Mouse (Mus musculus): ENCODE results near the gene Scn5a. TPM values are rescaled to one million over a fixed set of nuclear protein-coding genes. Genes with fewer than 3 reads are reported as not detected.

The Scn5a gene
- total RNA-seq (2021): 1 to 10 TPM; 1.4 to 1.5 TPM
- long read RNA-seq, partial matches to known transcripts: 1 of 1 reads
- long read RNA-seq, other reads (novel, unspliced or antisense): 0 of 1 reads

DNA sequence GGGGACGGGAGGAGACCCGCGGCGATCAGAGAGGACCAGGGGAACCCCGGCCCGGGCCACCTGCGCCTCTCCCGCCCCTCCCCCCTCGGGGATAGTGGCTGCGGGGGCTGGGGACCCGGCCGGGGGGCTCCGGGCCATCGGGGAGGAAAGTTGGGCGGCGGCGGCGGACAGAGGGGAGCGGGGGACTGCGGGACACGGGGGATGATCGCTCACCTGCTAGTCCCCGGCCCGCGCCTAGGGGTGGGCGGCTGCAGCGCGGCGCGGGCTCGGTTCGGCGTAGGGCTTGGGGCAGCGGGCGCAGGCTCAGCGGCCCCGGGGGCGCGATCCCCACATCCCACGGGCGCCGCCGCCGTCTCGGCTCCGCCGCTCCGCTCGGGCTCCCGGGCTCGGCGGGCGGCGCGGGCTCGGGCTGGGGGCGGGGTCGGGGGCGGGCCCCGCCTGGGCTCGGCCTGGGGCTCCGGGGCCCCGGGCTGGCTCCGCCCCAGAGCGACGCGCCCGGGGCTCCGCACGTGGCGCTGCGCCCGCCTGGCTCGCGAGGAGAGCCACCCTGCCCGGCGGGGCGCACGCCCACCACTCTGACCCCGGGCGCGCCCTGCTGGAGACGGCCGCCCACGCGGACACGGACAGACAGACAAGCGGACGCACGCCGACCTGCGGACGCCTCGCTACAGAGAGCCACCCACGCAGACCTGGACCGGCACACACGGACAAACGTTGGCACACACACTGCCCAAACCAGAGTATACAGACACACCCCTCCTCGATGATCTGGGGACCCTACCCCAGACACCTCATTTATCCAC, at the start of gene Scn5a:
TSS of gene Scn5a (minus strand) at position 381 of the 803 bp plus-strand sequence.
- DNase-seq (ENCODE audit: low spot score in 2 of 2): no peak

- no peak for DNase-seq (ENCODE audit: low spot score in 2 of 2)
Measured at GRCm38 (mm10) chr9:119627227-119627626, 48.4 kb upstream of the Scn5a start.

DNA sequence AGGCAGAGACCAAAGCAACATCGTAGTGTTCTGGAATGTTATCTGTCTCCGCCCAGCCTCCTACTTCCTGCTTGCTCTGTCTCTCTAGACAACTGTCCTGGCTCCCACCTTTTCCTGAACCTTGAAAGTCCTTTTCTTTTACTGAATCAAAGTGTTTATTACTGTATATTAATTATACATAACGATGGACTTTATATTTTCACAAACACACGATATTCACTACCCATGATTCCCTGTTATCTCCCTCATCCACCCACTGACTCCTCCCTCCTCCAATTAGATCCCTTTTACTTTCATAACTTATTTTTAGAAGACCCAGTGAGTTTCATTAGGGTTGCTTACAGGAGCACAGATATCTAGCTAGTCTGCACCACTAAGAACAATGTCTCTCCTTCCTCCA, 45.3 kb upstream of the Scn5a start:
- DNase-seq (ENCODE audit: low spot score in 2 of 2): no peak

- no peak for DNase-seq (ENCODE audit: low spot score in 2 of 2)
Measured at GRCm38 (mm10) chr9:119614798-119615197, 36.0 kb upstream of the Scn5a start.

- DNase-seq (ENCODE audit: low spot score in 2 of 2): no peak
Measured at GRCm38 (mm10) chr9:119610563-119611166, 31.8 kb upstream of the Scn5a start.

GRCm38 (mm10) chr9:119606906-119607305, 28.1 kb upstream of the Scn5a start:
- no peak for DNase-seq (ENCODE audit: low spot score in 2 of 2)

DNA sequence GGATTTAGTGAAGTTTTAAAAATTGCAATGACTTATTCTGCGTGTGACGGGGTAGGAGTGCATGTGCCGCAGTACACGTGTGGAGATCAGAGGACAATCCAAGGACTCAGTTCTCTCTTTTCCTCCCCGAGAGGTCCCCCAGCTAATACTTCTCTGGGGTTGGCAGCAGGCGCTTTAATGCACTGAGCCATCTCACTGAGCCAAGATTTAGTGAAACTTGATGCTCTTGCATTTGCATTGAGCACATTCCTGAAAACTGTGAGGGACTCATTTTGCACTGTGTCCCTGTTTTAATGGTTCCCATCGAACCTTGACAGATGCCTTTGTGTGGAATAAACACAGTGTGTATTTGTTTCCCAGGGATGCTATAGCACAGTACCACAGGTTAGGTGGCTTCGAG, 25.8 kb upstream of the Scn5a start:
- no peak for DNase-seq (ENCODE audit: low spot score in 2 of 2)

GRCm38 (mm10) chr9:119598501-119598900, 19.7 kb upstream of the Scn5a start:
- no peak for DNase-seq (ENCODE audit: low spot score in 2 of 2)

- peak in 1 of 2 experiments; percentile 44 for DNase-seq (ENCODE audit: low spot score in 2 of 2)
Measured at GRCm38 (mm10) chr9:119597332-119597731, 18.5 kb upstream of the Scn5a start.

- no peak for DNase-seq (ENCODE audit: low spot score in 2 of 2)
Measured at GRCm38 (mm10) chr9:119589592-119589991, 10.8 kb upstream of the Scn5a start.

- no peak for DNase-seq (ENCODE audit: low spot score in 2 of 2)
Measured at GRCm38 (mm10) chr9:119588763-119589449, 10.1 kb upstream of the Scn5a start.

DNA sequence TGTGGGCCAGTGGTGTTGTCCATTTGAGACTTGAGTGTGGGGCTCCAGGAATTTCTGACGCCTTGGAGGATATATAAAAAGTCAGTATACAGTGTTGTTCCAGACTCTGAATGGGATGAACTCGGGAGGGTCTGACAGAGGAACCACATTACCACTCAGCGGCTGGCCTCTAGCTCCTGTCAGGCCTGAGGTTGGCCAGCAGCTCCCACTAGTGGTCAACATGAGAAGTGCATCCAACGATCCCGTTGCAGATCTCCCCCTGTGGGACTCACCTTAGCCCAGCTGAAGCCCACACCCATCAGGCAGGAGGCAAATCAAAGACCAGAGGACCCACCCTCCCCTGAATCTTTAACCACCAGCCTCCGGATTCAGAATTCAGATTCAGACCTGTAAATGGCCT, 1.9 kb upstream of the Scn5a start:
- DNase-seq (ENCODE audit: low spot score in 2 of 2): peak; percentile 84 to 86

- no peak for DNase-seq (ENCODE audit: low spot score in 2 of 2)
Measured at GRCm38 (mm10) chr9:119580187-119580586, 1.4 kb upstream of the Scn5a start.

DNA sequence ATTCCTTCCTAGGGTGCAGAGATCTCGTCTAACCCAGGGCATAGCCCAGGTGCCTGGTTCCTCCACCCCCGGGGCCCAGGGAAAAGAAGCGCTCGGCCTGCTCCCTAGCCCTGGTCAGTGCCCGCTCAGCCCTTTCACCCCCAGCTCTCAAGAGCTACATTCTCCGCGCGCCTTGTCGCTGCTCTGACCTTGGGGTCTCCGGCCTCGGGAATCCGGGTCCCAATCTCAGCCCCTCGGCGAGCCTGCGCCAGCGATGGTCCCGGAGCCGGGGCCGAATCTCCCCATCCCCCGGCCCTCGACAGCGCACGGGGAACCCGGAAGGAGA, 543 bp downstream of the Scn5a start:
- no peak for DNase-seq (ENCODE audit: low spot score in 2 of 2)

DNA sequence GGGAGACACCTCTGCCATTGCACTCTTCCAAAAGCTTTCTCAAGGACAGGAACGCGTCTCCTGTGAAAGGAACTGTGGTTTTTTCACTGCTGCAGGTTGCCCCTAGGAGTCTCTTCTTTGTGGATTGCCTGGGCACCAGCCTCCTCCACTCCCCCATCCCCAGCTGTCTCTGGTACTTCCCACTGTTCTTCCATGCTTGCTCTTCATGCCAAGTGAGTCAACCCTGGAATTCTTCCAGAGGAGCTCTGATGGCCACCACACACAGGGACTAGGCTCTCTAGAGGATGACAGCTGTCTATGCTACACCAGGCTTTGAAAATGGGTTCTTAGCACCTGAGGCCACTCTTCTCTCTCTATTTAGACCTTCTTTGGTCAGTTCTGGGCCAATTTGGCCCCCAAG, 1.8 kb downstream of the Scn5a start:
- no peak for DNase-seq (ENCODE audit: low spot score in 2 of 2)

GRCm38 (mm10) chr9:119575732-119576131, 3.1 kb downstream of the Scn5a start:
- DNase-seq (ENCODE audit: low spot score in 2 of 2): no peak

GRCm38 (mm10) chr9:119574366-119574765, 4.5 kb downstream of the Scn5a start:
- no peak for DNase-seq (ENCODE audit: low spot score in 2 of 2)

DNA sequence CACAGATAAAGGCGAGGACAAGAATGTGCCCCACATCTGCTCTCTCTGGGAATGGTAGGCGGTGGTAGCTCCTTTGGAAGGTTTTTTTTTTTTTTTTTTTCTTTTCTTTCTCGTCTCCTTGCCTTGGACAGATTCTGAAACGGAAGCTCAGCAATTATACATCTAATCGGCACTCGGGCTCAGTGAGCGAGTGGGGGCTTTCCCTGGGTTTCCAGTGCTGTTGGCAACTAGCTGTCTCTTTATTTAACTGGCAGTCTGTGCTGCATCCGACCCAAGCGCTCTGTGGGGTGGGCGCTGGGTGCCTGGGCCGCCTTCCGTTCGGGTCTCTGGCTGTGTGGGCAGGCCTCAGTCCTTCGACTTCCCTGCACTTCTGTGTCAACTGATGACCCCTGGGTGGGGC, 5.8 kb downstream of the Scn5a start:
- DNase-seq (ENCODE audit: low spot score in 2 of 2): no peak

GRCm38 (mm10) chr9:119571411-119571888, 7.4 kb downstream of the Scn5a start:
- no peak for DNase-seq (ENCODE audit: low spot score in 2 of 2)

- no peak for DNase-seq (ENCODE audit: low spot score in 2 of 2)
Measured at GRCm38 (mm10) chr9:119570652-119571051, 8.2 kb downstream of the Scn5a start.

GRCm38 (mm10) chr9:119568732-119569131, 10.1 kb downstream of the Scn5a start:
- no peak for DNase-seq (ENCODE audit: low spot score in 2 of 2)

DNA sequence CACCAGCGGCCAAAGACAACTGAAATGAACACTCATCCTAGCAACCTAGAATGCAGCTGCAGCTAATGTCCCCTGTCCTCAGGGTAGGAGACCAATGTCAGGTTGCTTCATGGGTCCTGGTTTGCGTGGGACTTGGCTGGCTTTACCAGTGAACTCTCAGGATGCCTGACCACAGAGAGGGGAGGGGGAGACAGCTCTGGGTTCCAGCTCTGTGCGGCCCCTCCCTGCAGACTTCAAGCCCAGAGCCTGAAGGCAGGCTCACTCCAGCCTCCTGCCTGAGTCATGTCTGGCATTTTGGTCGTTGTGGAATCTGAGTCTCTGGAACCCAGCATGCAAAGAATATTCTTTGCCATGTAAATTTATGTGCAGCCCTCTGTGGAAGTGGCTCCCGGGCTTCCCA, 11.0 kb downstream of the Scn5a start:
- no peak for DNase-seq (ENCODE audit: low spot score in 2 of 2)
